Mouse (Mus musculus) gastrocnemius, postnatal 10 days (tissue): ENCODE data around the gene Cd19. TPM values are rescaled to one million over a fixed set of nuclear protein-coding genes. Genes with fewer than 3 reads are reported as not detected.
A peak's percentile ranks its signal among the peaks of the same experiment; 100 is the strongest.

Experiments
- DNase-seq: peaks from one replicate; pipeline ENCODE4 v3.0.0; 2021; ENCODE audit warnings: mixed read lengths
- microRNA-seq, 2 experiments: library from miRNA; unstranded; fragments of <30 nt; microRNA quantifications; one replicate each; pipeline ENCODE4 v1.2.0; 2021
- total RNA-seq, 2 experiments: library from RNA; stranded (reverse); gene quantifications; 2 replicates each; pipeline ENCODE4 v1.2.3; 2021

Cd19 gene
- total RNA-seq, 2 experiments from 2014 or later = 0.35 to 0.72 TPM

GRCm38 (mm10) chr7:126377278-126378158, 37.2 kb downstream of the Cd19 start, which contains the start of gene Spns1:
Gene Spns1 (minus strand): TSS chr7:126377450.
- DNase-seq = peak; percentile 91

- peak; percentile 29 for DNase-seq
These were observed 37.8 kb downstream of the Cd19 start for GRCm38 (mm10) chr7:126376903-126377277.

GRCm38 (mm10) chr7:126375012-126375411, 39.7 kb downstream of the Cd19 start:
- DNase-seq = no peak

GRCm38 (mm10) chr7:126374526-126374925, 40.2 kb downstream of the Cd19 start:
- DNase-seq = no peak

- DNase-seq = no peak
These were observed 41.7 kb downstream of the Cd19 start for GRCm38 (mm10) chr7:126373007-126373406.

GRCm38 (mm10) chr7:126369393-126369792, 45.3 kb downstream of the Cd19 start, which contains the start of gene Lat:
Gene Lat (minus strand): TSS chr7:126369570.
- DNase-seq = no peak

GRCm38 (mm10) chr7:126368367-126368766, 46.3 kb downstream of the Cd19 start:
- no peak for DNase-seq

- DNase-seq = no peak
These were observed 47.1 kb downstream of the Cd19 start for GRCm38 (mm10) chr7:126367636-126368035.

GRCm38 (mm10) chr7:126363038-126363437, 51.7 kb downstream of the Cd19 start:
- no peak for DNase-seq

- DNase-seq = no peak
These were observed 55.6 kb downstream of the Cd19 start for GRCm38 (mm10) chr7:126359049-126359448.

Small RNA genes within 50 kb of the gene (microRNA-seq; reads per million reads assigned to microRNA genes)
- gene Mir7058 = 0 reads per million in 2 experiments

Other genes with a start within 250 kb of the Cd19 start
- 10 to 100 TPM; 24.5 to 39.1 TPM for gene Xpo6, start 214.4 kb downstream of the Cd19 start, total RNA-seq
- 10 to 100 TPM; 35.2 to 38.0 TPM for gene Sbk1, start 142.3 kb downstream of the Cd19 start, total RNA-seq
- 1 to 10 TPM in 1 of 2 experiments, under 1 TPM in 1; 0.42 to 1.1 TPM for gene Lat, start 45.3 kb downstream of the Cd19 start, total RNA-seq
- 10 to 100 TPM; 25.1 to 28.0 TPM for gene Spns1, start 37.4 kb downstream of the Cd19 start, total RNA-seq
- 1 to 10 TPM; 3.1 to 3.2 TPM for gene Nfatc2ip, start 18.2 kb downstream of the Cd19 start, total RNA-seq
- 10 to 100 TPM; 11.4 to 15.2 TPM for gene Rabep2, start 13.9 kb upstream of the Cd19 start, total RNA-seq
- over 10,000 TPM; 11,325 to 12,607 TPM for gene Atp2a1, start 48.2 kb upstream of the Cd19 start, total RNA-seq
- gene Sh2b1, start 60.5 kb upstream of the Cd19 start, total RNA-seq = 10 to 100 TPM; 52.0 to 53.7 TPM
- 100 to 1,000 TPM in 1 of 2 experiments, 10 to 100 TPM in 1; 99.0 to 114 TPM for gene Tufm, start 72.5 kb upstream of the Cd19 start, total RNA-seq
- gene Atxn2l, start 88.5 kb upstream of the Cd19 start, total RNA-seq = 10 to 100 TPM; 33.6 to 45.6 TPM
- gene Eif3c, start 151.5 kb upstream of the Cd19 start, total RNA-seq = 100 to 1,000 TPM; 147 to 153 TPM
- 1 to 10 TPM in 1 of 2 experiments, under 1 TPM in 1; 0.59 to 1.0 TPM for gene Apobr, start 170.1 kb upstream of the Cd19 start, total RNA-seq
- 10 to 100 TPM in 1 of 2 experiments, 1 to 10 TPM in 1; 6.3 to 14.3 TPM for gene Cln3, start 170.9 kb upstream of the Cd19 start, total RNA-seq
- gene Il27, start 180.1 kb upstream of the Cd19 start, total RNA-seq = not detected
- 10 to 100 TPM; 19.0 to 25.3 TPM for gene Nupr1, start 216.0 kb upstream of the Cd19 start, total RNA-seq
- 10 to 100 TPM; 21.9 to 22.9 TPM for gene Sgf29, start 234.4 kb upstream of the Cd19 start, total RNA-seq